Comparison of ENCODE assay signal across 11 mouse cellular contexts in the genomic region with DNA sequence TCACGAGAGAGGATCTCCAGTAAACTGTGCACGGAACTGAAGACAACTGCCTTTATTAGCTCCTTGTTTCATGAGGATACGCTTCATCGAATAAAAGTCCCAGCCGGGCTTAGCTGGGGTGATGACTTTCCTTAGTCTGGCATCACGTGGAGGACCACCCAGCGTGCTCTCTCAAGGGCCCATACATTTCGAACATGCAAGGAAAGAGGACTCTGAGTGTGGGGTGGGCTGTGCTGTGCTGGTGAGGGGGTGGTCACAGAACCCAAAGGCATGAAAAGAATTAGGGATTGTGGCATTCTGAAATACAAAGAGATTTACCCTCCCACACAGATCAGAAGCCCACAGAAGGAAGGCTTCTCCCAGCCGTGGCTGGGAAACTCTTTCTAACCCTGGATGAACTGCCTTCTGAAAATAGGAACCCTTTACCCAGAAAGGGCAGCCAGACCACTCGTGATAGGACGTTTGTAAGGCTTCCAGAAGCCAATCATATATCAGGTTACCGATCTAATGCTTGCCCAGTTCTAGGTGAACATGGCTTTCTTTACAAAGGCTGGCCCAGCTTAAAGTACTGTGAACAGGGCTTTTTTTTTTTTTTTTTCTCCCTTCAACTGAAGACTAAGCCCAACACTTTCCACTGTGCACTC. TPM values are rescaled to one million over a fixed set of nuclear protein-coding genes. Genes with fewer than 3 reads are reported as not detected.
A peak's percentile ranks its signal among the peaks of the same experiment; 100 is the strongest.
DNase-seq lines count a peak whose midpoint lies in the region; ATAC-seq and TF ChIP-seq lines count a peak whose summit lies in the region.
"Had no signal": no experiment of that assay in that cellular context is flagged by ENCODE, and none has a peak within 500 bp of the region (broad histone marks: within the 10 kb centered on the region; RNA-seq: fewer than 3 reads in every experiment).

No protein-coding gene starts in this region.

- ATAC-seq in intestine, embryonic 16.5 days: 0 out of 2 replicates have a peak, but pooled peaks have one; percentile 28
- no peak for ATAC-seq in intestine, embryonic 15.5 days
- peak; percentile 79 for ATAC-seq in embryonic facial prominence, embryonic 11.5 days (replicated peaks; ENCODE audit: insufficient number of reproducible peaks, low FRiP score, low TSS enrichment, low read depth)
- peak; percentile 20; the same call in 1 of the 2 replicates for ATAC-seq in neural tube, embryonic 11.5 days (ENCODE audit: insufficient read depth, low FRiP score, low TSS enrichment)
- ATAC-seq in megakaryocyte, adult 5-6 weeks (ENCODE audit: poor library complexity, severe bottlenecking): no peak

- H3K4me2 ChIP-seq in intestine, embryonic 16.5 days (ENCODE audit: low read depth, low read length): no peak overlapping the region
- H3K4me2 ChIP-seq in intestine, embryonic 15.5 days (replicated peaks): no peak overlapping the region
- no peak overlapping the region for H3K4me2 ChIP-seq in embryonic facial prominence, embryonic 11.5 days (ENCODE audit: low read depth, low read length)
- H3K4me2 ChIP-seq in neural tube, embryonic 11.5 days (ENCODE audit: low read depth): no peak overlapping the region

- no peaks in the 10 kb centered on the region for H3K36me3 ChIP-seq in intestine, embryonic 16.5 days (ENCODE audit: control insufficient read depth, insufficient read depth, low read length)
- H3K36me3 ChIP-seq in intestine, embryonic 15.5 days: no peaks in the 10 kb centered on the region
- no peaks in the 10 kb centered on the region for H3K36me3 ChIP-seq in embryonic facial prominence, embryonic 11.5 days (replicated peaks; ENCODE audit: control insufficient read depth, insufficient read depth, low read depth, low read length)
- no peaks in the 10 kb centered on the region for H3K36me3 ChIP-seq in neural tube, embryonic 11.5 days (ENCODE audit: control insufficient read depth, insufficient read depth, low read length)

- no peaks in the 10 kb centered on the region for H3K4me1 ChIP-seq in intestine, embryonic 16.5 days (ENCODE audit: control insufficient read depth, insufficient read depth, low read length)
- H3K4me1 ChIP-seq in intestine, embryonic 15.5 days (replicated peaks): no peaks in the 10 kb centered on the region
- H3K4me1 ChIP-seq in embryonic facial prominence, embryonic 11.5 days (ENCODE audit: control insufficient read depth, insufficient read depth, low read length): no peaks in the 10 kb centered on the region
- H3K4me1 ChIP-seq in neural tube, embryonic 11.5 days (ENCODE audit: control insufficient read depth, insufficient read depth, low read length): no peaks in the 10 kb centered on the region

- H3K27ac ChIP-seq in intestine, embryonic 16.5 days (ENCODE audit: low read length): no peak overlapping the region
- H3K27ac ChIP-seq in intestine, embryonic 15.5 days: no peak overlapping the region
- H3K27ac ChIP-seq in embryonic facial prominence, embryonic 11.5 days (replicated peaks; ENCODE audit: low read depth, low read length): no peak overlapping the region
- no peak overlapping the region for H3K27ac ChIP-seq in neural tube, embryonic 11.5 days (ENCODE audit: low read depth, low read length)
- no peak overlapping the region for H3K27ac ChIP-seq in layer of hippocampus, adult 2 months

- no peak overlapping the region for H3K4me3 ChIP-seq in intestine, embryonic 16.5 days (ENCODE audit: low read length)
- no peak overlapping the region for H3K4me3 ChIP-seq in intestine, embryonic 15.5 days (replicated peaks)
- H3K4me3 ChIP-seq in embryonic facial prominence, embryonic 11.5 days (ENCODE audit: low read depth, low read length): no peak overlapping the region
- H3K4me3 ChIP-seq in neural tube, embryonic 11.5 days (ENCODE audit: low read depth, low read length): no peak overlapping the region
- H3K4me3 ChIP-seq in layer of hippocampus, adult 2 months: no peak overlapping the region

- DNase-seq in Muller cell, postnatal 12 days (ENCODE audit: inconsistent ontology term): peak; percentile 63
- peak; percentile 12 for DNase-seq in embryonic facial prominence, embryonic 11.5 days (ENCODE audit: low spot score)
- peak; percentile 28 for DNase-seq in neural tube, embryonic 11.5 days (ENCODE audit: low spot score)
- no peak for DNase-seq in layer of hippocampus, adult 2 months (ENCODE audit: low spot score in 2 of 2)
- DNase-seq: heart, postnatal 10 days; kidney, postnatal 36 days; lung, adult 2 months; right cerebral cortex, postnatal 14 days had no signal

- no peak for TF ChIP-seq CTCF in layer of hippocampus, adult 2 months (conservative IDR thresholded peaks at IDR 0.05)

- no peaks in the 10 kb centered on the region for H3K27me3 ChIP-seq in intestine, embryonic 16.5 days (replicated peaks; ENCODE audit: control insufficient read depth, insufficient read depth, low read length)
- no peaks in the 10 kb centered on the region for H3K27me3 ChIP-seq in intestine, embryonic 15.5 days (replicated peaks)
- no peaks in the 10 kb centered on the region for H3K27me3 ChIP-seq in embryonic facial prominence, embryonic 11.5 days (ENCODE audit: control insufficient read depth, insufficient read depth, low read length)
- no peaks in the 10 kb centered on the region for H3K27me3 ChIP-seq in neural tube, embryonic 11.5 days (ENCODE audit: control insufficient read depth, insufficient read depth, low read length)

- WGBS in intestine, embryonic 16.5 days: 40% methylated on average over 12 of the region's 12 CpGs
- WGBS in intestine, embryonic 15.5 days: 43% methylated on average over 12 of the region's 12 CpGs
- 29% methylated on average over 12 of the region's 12 CpGs for WGBS in embryonic facial prominence, embryonic 11.5 days
- WGBS in neural tube, embryonic 11.5 days: 38% methylated on average over 12 of the region's 12 CpGs

- no peak overlapping the region for H3K9ac ChIP-seq in intestine, embryonic 16.5 days (ENCODE audit: low read depth, low read length)
- no peak overlapping the region for H3K9ac ChIP-seq in intestine, embryonic 15.5 days
- no peak overlapping the region for H3K9ac ChIP-seq in embryonic facial prominence, embryonic 11.5 days (replicated peaks; ENCODE audit: low read length)
- H3K9ac ChIP-seq in neural tube, embryonic 11.5 days (ENCODE audit: low read length): no peak overlapping the region

- no peaks in the 10 kb centered on the region for H3K9me3 ChIP-seq in intestine, embryonic 16.5 days (ENCODE audit: control insufficient read depth, low read length)
- no peaks in the 10 kb centered on the region for H3K9me3 ChIP-seq in intestine, embryonic 15.5 days
- no peaks in the 10 kb centered on the region for H3K9me3 ChIP-seq in embryonic facial prominence, embryonic 11.5 days (replicated peaks; ENCODE audit: control insufficient read depth, low read length)
- no peaks in the 10 kb centered on the region for H3K9me3 ChIP-seq in neural tube, embryonic 11.5 days (ENCODE audit: control insufficient read depth, low read length)

RNA-seq across cellular contexts. Expression of a gene that starts 21.9 kb away (rescaled TPM):
- polyA plus RNA-seq in intestine, embryonic 16.5 days (2015; fragmentation: Nextera tagmentation; extraction: Ambion mirVana): 0.66 and 0.67 TPM in 2 replicates
- 0.93 and 1.0 TPM in 2 replicates for polyA plus RNA-seq in intestine, embryonic 15.5 days (2015; fragmentation: Nextera tagmentation; extraction: Ambion mirVana)
- polyA plus RNA-seq in embryonic facial prominence, embryonic 11.5 days (2014; fragmentation: Nextera tagmentation; extraction: Ambion mirVana): 0.86 TPM in 2 replicates
- 0.69 and 0.96 TPM in 2 replicates for polyA plus RNA-seq in neural tube, embryonic 11.5 days (2014; fragmentation: Nextera tagmentation; extraction: Ambion mirVana)
- under 1 TPM; 0.39 to 0.46 TPM for total RNA-seq in layer of hippocampus, adult 2 months (2021)
- 0.43 TPM in 1 of 2 replicates, not detected in the other for total RNA-seq in megakaryocyte, adult 5-6 weeks (2015)
- not detected in 2 replicates for total RNA-seq in megakaryocyte, adult 5-6 weeks (2017)

Comparison
In these comparisons a context has a peak if more than half of its experiments do, and no peak if none do; other contexts are left out.
1. ATAC-seq: peak in intestine, embryonic 16.5 days (single experiment), embryonic facial prominence, embryonic 11.5 days (single experiment) and neural tube, embryonic 11.5 days (single experiment); none in intestine, embryonic 15.5 days (single experiment) and megakaryocyte, adult 5-6 weeks (single experiment).
2. DNase-seq: peak in Muller cell, postnatal 12 days (single experiment), embryonic facial prominence, embryonic 11.5 days (single experiment) and neural tube, embryonic 11.5 days (single experiment); none in layer of hippocampus, adult 2 months (0 of 2).